Mouse (Mus musculus) heart, embryonic 15.5 days (tissue): ENCODE measurements around the gene Cckbr. TPM values are rescaled to one million over a fixed set of nuclear protein-coding genes. Genes with fewer than 3 reads are reported as not detected.
"Not testable (repeated sequence)": the region's sequence is repeated elsewhere in the genome, so short reads cannot be mapped to it uniquely, and the experiment has no call there.

Experiments used
- ATAC-seq: fragments of 200-750 bp; cut with Nextera tagmentation; replicated peaks from 2 replicates; pipeline ENCODE4 v1.8.0; 2017; ENCODE audit warnings: low read depth, moderate TSS enrichment; ENCODE audit not compliant: insufficient number of reproducible peaks, insufficient read depth, low FRiP score
- H3K27ac ChIP-seq: fragments of 300-500 bp; sonication (generic); 2 replicates; pipeline ENCODE4 v1.5.1; 2015; ENCODE audit warnings: mild to moderate bottlenecking, inconsistent platforms
- H3K27me3 ChIP-seq: fragments of 300-500 bp; sonication (generic); 2 replicates; pipeline ENCODE4 v1.6.1; 2015; ENCODE audit warnings: inconsistent platforms
- H3K36me3 ChIP-seq: fragments of 300-500 bp; sonication (generic); 2 replicates; pipeline ENCODE4 v1.6.1; 2015; ENCODE audit warnings: mild to moderate bottlenecking, inconsistent platforms
- H3K4me1 ChIP-seq: fragments of 300-500 bp; sonication (generic); replicated peaks from 2 replicates; pipeline ENCODE4 v1.6.1; 2015; ENCODE audit warnings: inconsistent platforms
- H3K4me2 ChIP-seq: fragments of 300-500 bp; sonication (generic); 2 replicates; pipeline ENCODE4 v1.6.1; 2015; ENCODE audit warnings: inconsistent platforms, mild to moderate bottlenecking, moderate library complexity
- H3K4me3 ChIP-seq: fragments of 300-500 bp; sonication (generic); 2 replicates; pipeline ENCODE4 v1.5.1; 2015; ENCODE audit warnings: mild to moderate bottlenecking, inconsistent platforms
- H3K9ac ChIP-seq: fragments of 300-500 bp; sonication (generic); 2 replicates; pipeline ENCODE4 v1.6.1; 2015; ENCODE audit warnings: mild to moderate bottlenecking, inconsistent platforms
- H3K9me3 ChIP-seq: fragments of 300-500 bp; sonication (generic); replicated peaks from 2 replicates; pipeline ENCODE4 v1.6.1; 2016; ENCODE audit warnings: inconsistent platforms
- WGBS: fragments of 180-500 bp; shearing (Covaris S2); methylation state at CpG from one replicate; pipeline ENCODE4 v1.1.7; 2015; ENCODE audit warnings: mixed read lengths; 5-methylcytosine and 5-hydroxymethylcytosine counted together
- polyA plus RNA-seq: library from polyadenylated mRNA; unstranded; fragments of >200 nt; fragmentation: Nextera tagmentation; extraction: Ambion mirVana; gene quantifications from 2 replicates; pipeline ENCODE4 v1.2.1, GENCODE M21; 2015

The Cckbr gene
- polyA plus RNA-seq, 1 experiment from 2014 or later: not detected

- H3K4me3 ChIP-seq, H3K9me3 ChIP-seq, H3K4me1 ChIP-seq, H3K36me3 ChIP-seq, H3K4me2 ChIP-seq, H3K27ac ChIP-seq, H3K9ac ChIP-seq, H3K27me3 ChIP-seq, ATAC-seq: not testable (repeated sequence)
- WGBS: 47% methylated on average over 8 of the region's 8 CpGs
Measured at GRCm38 (mm10) chr7:105411874-105412632, 13.5 kb upstream of the Cckbr start.

GRCm38 (mm10) chr7:105414385-105414784 lies 11.1 kb upstream of the Cckbr start:
- H3K27ac ChIP-seq: no peak overlapping the region
- no peaks in the 10 kb centered on the region for H3K4me1 ChIP-seq
- H3K27me3 ChIP-seq: no peaks in the 10 kb centered on the region
- ATAC-seq: no peak
- WGBS: 61% methylated on average over 6 of the region's 6 CpGs
- H3K4me2 ChIP-seq: no peak overlapping the region
- no peaks in the 10 kb centered on the region for H3K36me3 ChIP-seq
- no peaks in the 10 kb centered on the region for H3K9me3 ChIP-seq
- no peak overlapping the region for H3K9ac ChIP-seq
- no peak overlapping the region for H3K4me3 ChIP-seq

GRCm38 (mm10) chr7:105416529-105416928 lies 9.0 kb upstream of the Cckbr start:
- H3K27ac ChIP-seq: no peak overlapping the region
- WGBS: 86% methylated on average over 7 of the region's 7 CpGs
- no peak for ATAC-seq

GRCm38 (mm10) chr7:105418106-105418505 lies 7.4 kb upstream of the Cckbr start:
- Histone ChIP-seq H3K4me3 (no peak overlapping the region), H3K36me3 (no peaks in the 10 kb centered on the region), H3K4me2 (no peak overlapping the region), H3K27ac (no peak overlapping the region), H3K9me3 (no peaks in the 10 kb centered on the region), H3K9ac (no peak overlapping the region), H3K27me3 (no peaks in the 10 kb centered on the region), H3K4me1 (no peaks in the 10 kb centered on the region)
- ATAC-seq: no peak
- 76% methylated on average over 5 of the region's 5 CpGs for WGBS

More at GRCm38 (mm10) chr7:105416529-105416928, 9.0 kb upstream of the Cckbr start:
- Histone ChIP-seq H3K4me2 (no peak overlapping the region), H3K9ac (no peak overlapping the region), H3K4me1 (no peaks in the 10 kb centered on the region), H3K27me3 (no peaks in the 10 kb centered on the region), H3K4me3 (no peak overlapping the region), H3K36me3 (no peaks in the 10 kb centered on the region), H3K9me3 (no peaks in the 10 kb centered on the region)

- 34% methylated on average over 2 of the region's 2 CpGs for WGBS
- H3K27me3 ChIP-seq: peaks cover 26% of the 10 kb centered on the region
- peaks cover 9% of the 10 kb centered on the region for H3K4me1 ChIP-seq
- no peaks in the 10 kb centered on the region for H3K9me3 ChIP-seq
- H3K9ac ChIP-seq: no peak overlapping the region
- no peak overlapping the region for H3K27ac ChIP-seq
- no peak for ATAC-seq
- H3K4me3 ChIP-seq: no peak overlapping the region
- H3K4me2 ChIP-seq: no peak overlapping the region
- H3K36me3 ChIP-seq: no peaks in the 10 kb centered on the region
Measured at GRCm38 (mm10) chr7:105420903-105421302, 4.6 kb upstream of the Cckbr start.

- no peak for ATAC-seq
- Histone ChIP-seq H3K4me1 (peaks cover 11% of the 10 kb centered on the region), H3K9ac (no peak overlapping the region), H3K36me3 (no peaks in the 10 kb centered on the region), H3K4me3 (no peak overlapping the region), H3K9me3 (no peaks in the 10 kb centered on the region), H3K27me3 (peaks cover 49% of the 10 kb centered on the region), H3K27ac (no peak overlapping the region), H3K4me2 (no peak overlapping the region)
- WGBS: 25% methylated on average over 5 of the region's 5 CpGs
Measured at GRCm38 (mm10) chr7:105424368-105424767, 1.2 kb upstream of the Cckbr start.

GRCm38 (mm10) chr7:105426051-105426450 lies 520 bp downstream of the Cckbr start:
- no peak overlapping the region for H3K27ac ChIP-seq
- peak overlapping the region; percentile 25; the same call in 1 of the 2 replicates for H3K9ac ChIP-seq
- WGBS: 4% methylated on average over 11 of the region's 11 CpGs
- H3K4me2 ChIP-seq: peak overlapping the region; percentile 73
- H3K9me3 ChIP-seq: no peaks in the 10 kb centered on the region
- no peaks in the 10 kb centered on the region for H3K36me3 ChIP-seq
- H3K4me3 ChIP-seq: peak overlapping the region; percentile 49
- no peak for ATAC-seq
- H3K4me1 ChIP-seq: peaks cover 11% of the 10 kb centered on the region
- H3K27me3 ChIP-seq: peaks cover 56% of the 10 kb centered on the region

GRCm38 (mm10) chr7:105432058-105432457 lies 6.5 kb downstream of the Cckbr start:
- Histone ChIP-seq H3K9me3 (no peaks in the 10 kb centered on the region), H3K27ac (no peak overlapping the region), H3K36me3 (no peaks in the 10 kb centered on the region), H3K4me1 (no peaks in the 10 kb centered on the region), H3K9ac (no peak overlapping the region), H3K27me3 (peaks cover 19% of the 10 kb centered on the region), H3K4me2 (no peak overlapping the region), H3K4me3 (no peak overlapping the region)
- ATAC-seq: no peak
- WGBS: 23% methylated on average over 1 of the region's 1 CpGs

GRCm38 (mm10) chr7:105433859-105434258 lies 8.3 kb downstream of the Cckbr start:
- peaks cover 7% of the 10 kb centered on the region; the same call in 1 of the 2 replicates for H3K27me3 ChIP-seq
- no peak overlapping the region for H3K4me3 ChIP-seq
- H3K4me1 ChIP-seq: peaks cover 10% of the 10 kb centered on the region; the same call in 1 of the 2 replicates
- no peak for ATAC-seq
- no peaks in the 10 kb centered on the region for H3K36me3 ChIP-seq
- 77% methylated on average over 17 of the region's 17 CpGs for WGBS
- no peak overlapping the region for H3K4me2 ChIP-seq
- H3K9ac ChIP-seq: no peak overlapping the region
- no peak overlapping the region for H3K27ac ChIP-seq
- H3K9me3 ChIP-seq: no peaks in the 10 kb centered on the region

GRCm38 (mm10) chr7:105434798-105435197 lies 9.3 kb downstream of the Cckbr start:
- no peak overlapping the region for H3K27ac ChIP-seq
- 75% methylated on average over 22 of the region's 22 CpGs for WGBS
- peaks cover 10% of the 10 kb centered on the region; the same call in 1 of the 2 replicates for H3K4me1 ChIP-seq
- no peaks in the 10 kb centered on the region for H3K9me3 ChIP-seq
- H3K27me3 ChIP-seq: 0 out of 2 replicates have a peak, but pooled peaks cover 5% of the 10 kb centered on the region
- no peak overlapping the region for H3K4me3 ChIP-seq
- no peaks in the 10 kb centered on the region for H3K36me3 ChIP-seq
- H3K4me2 ChIP-seq: no peak overlapping the region
- ATAC-seq: no peak
- no peak overlapping the region for H3K9ac ChIP-seq

GRCm38 (mm10) chr7:105437979-105438772 lies 12.6 kb downstream of the Cckbr start:
- H3K27ac ChIP-seq: no peak overlapping the region
- WGBS: 38% methylated on average over 7 of the region's 7 CpGs
- no peaks in the 10 kb centered on the region for H3K36me3 ChIP-seq
- peaks cover 10% of the 10 kb centered on the region; the same call in 1 of the 2 replicates for H3K4me1 ChIP-seq
- no peak overlapping the region for H3K4me2 ChIP-seq
- H3K4me3 ChIP-seq: no peak overlapping the region
- ATAC-seq: no peak
- no peaks in the 10 kb centered on the region for H3K27me3 ChIP-seq
- H3K9ac ChIP-seq: no peak overlapping the region
- H3K9me3 ChIP-seq: no peaks in the 10 kb centered on the region
